Mouse (Mus musculus): Measurements from ENCODE around the gene Ccdc78. TPM values are rescaled to one million over a fixed set of nuclear protein-coding genes. Genes with fewer than 3 reads are reported as not detected.
"Not testable (repeated sequence)": the region's sequence is repeated elsewhere in the genome, so short reads cannot be mapped to it uniquely, and the experiment has no call there.

Gene Ccdc78
- 0.32 and 0.69 TPM in 2 replicates for polyA plus RNA-seq (2016; fragmentation: Nextera tagmentation; extraction: Ambion mirVana)

DNA sequence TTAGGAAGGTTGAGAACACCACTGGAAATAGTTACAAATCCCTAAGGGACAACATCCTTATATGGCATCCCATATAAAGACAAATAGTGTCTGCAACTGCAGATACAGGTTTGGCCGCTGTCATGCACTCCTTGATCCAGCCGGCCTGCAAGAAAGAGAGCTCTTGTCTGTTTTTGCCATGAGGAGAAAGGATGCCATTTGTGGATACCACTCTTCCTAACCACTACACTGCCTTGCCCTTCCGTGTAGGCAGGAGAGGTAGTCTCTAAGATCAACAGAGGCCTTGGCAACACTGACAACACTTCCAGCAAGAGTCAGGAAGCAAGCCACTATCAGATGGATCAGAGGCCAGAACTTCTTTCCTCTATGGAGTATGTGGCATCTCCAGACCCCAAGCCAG is at the start of gene Ccdc78:
Gene Ccdc78 (plus strand): TSS at position 301 of the 400 bp plus-strand sequence.
- H3K9ac ChIP-seq: peak within 1 kb of the TSS; percentile 73
- no peaks in the 10 kb centered on the region for H3K27me3 ChIP-seq
- ATAC-seq (ENCODE audit: low FRiP score): no peak
- peaks cover 56% of the 10 kb centered on the region for H3K36me3 ChIP-seq (replicated peaks)
- 91% methylated on average over 3 of the region's 3 CpGs for WGBS
- peak within 1 kb of the TSS; percentile 88 for H3K4me2 ChIP-seq
- H3K9me3 ChIP-seq: no peaks in the 10 kb centered on the region
- H3K4me1 ChIP-seq: peaks cover 33% of the 10 kb centered on the region
- H3K4me3 ChIP-seq (replicated peaks): peak within 1 kb of the TSS; percentile 65
- peak within 1 kb of the TSS; percentile 91 for H3K27ac ChIP-seq

DNA sequence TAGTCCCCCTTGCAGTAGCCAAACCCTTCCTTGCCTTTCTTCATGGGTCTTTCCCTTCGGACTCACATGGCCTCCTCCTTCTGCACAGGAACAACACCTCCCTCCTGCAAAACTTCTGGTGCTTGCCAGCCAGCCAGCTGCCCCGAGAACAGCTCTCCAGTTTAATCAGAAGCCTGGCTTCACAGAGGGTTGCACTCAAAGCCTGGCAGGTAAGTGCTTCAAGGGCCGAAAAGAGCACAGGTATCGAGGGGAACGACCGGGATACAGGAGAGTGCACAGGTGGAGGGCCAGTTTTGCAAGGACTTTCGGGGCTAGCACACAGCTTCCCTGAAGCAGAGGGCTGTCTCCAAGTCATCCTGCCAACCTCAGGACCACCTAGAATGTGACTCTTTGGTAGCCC is 47.5 kb upstream of the Ccdc78 start:
- no peak overlapping the region for H3K9ac ChIP-seq
- no peak for ATAC-seq (ENCODE audit: low FRiP score)
- H3K36me3 ChIP-seq (replicated peaks): no peaks in the 10 kb centered on the region
- H3K4me1 ChIP-seq: no peaks in the 10 kb centered on the region
- H3K4me3 ChIP-seq (replicated peaks): no peak overlapping the region
- peaks cover 5% of the 10 kb centered on the region; the same call in 1 of the 2 replicates for H3K27me3 ChIP-seq
- H3K4me2 ChIP-seq: no peak overlapping the region
- WGBS: 86% methylated on average over 7 of the region's 7 CpGs
- H3K9me3 ChIP-seq: no peaks in the 10 kb centered on the region
- H3K27ac ChIP-seq: no peak overlapping the region

DNA sequence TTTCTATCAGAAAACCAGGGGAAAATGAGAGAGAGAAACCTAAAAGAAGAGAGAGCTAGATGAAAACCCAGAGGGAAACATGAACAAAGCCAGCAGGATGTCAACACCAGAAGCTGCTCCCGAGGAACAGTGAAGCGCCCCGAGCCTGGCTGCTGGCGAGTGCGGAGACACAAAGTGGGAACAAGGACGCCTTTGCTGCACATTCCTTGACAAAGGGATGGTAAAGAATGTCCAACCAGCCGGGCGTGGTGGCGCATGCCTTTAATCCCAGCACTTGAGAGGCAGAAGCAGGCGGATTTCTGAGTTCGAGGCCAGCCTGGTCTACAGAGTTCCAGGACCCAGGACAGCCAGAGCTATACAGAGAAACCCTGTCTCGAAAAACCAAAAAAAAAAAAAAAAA is 44.9 kb upstream of the Ccdc78 start:
- ATAC-seq (ENCODE audit: low FRiP score); H3K9me3 ChIP-seq; H3K27ac ChIP-seq; H3K9ac ChIP-seq; H3K4me2 ChIP-seq; H3K4me1 ChIP-seq; H3K27me3 ChIP-seq; H3K36me3 ChIP-seq (replicated peaks); H3K4me3 ChIP-seq (replicated peaks): not testable (repeated sequence)
- WGBS: 73% methylated on average over 12 of the region's 12 CpGs

DNA sequence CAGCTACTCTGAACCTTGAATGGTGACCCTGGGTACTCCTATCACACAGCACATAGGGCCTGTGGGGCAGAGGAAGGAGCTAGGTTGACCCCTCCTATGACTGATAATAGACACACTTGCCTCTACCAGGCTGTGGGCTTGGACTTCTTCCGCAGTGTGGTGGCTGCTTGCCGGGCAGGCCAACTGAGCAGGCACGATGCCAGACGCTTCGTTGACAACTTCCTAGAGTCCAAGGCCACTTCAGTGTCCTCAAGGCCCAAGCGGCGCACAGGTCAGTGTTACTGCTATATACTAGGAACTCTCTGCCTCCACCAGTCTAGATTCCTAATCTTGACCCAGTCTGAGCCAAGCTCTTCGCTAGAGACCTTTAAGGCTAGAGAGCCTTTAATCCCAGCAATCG is 42.5 kb upstream of the Ccdc78 start:
- H3K4me3 ChIP-seq (replicated peaks): no peak overlapping the region
- peaks cover 6% of the 10 kb centered on the region; the same call in 1 of the 2 replicates for H3K27me3 ChIP-seq
- no peaks in the 10 kb centered on the region for H3K4me1 ChIP-seq
- no peaks in the 10 kb centered on the region for H3K9me3 ChIP-seq
- no peak for ATAC-seq (ENCODE audit: low FRiP score)
- no peaks in the 10 kb centered on the region for H3K36me3 ChIP-seq (replicated peaks)
- H3K27ac ChIP-seq: no peak overlapping the region
- 96% methylated on average over 9 of the region's 9 CpGs for WGBS
- H3K4me2 ChIP-seq: no peak overlapping the region
- no peak overlapping the region for H3K9ac ChIP-seq

DNA sequence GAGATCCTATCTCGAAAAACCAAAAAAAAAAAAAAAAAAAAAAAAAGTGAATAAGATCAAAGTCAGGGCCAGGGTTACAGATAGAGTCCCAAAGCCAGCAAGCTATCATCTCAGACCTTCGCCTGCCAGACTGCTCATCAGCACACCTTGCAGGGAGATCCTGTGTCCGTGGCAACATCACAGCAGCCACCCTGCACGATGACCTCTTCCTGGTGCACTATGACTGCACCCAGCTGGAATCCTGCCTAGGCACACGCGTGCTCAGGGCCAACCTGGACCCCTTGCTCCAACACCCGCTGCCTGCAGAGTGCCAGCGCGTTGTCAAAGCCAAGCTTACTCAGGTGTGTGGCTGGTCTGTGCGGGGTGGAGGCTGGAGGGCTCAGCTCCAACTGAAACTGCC is 42.1 kb upstream of the Ccdc78 start:
- H3K36me3 ChIP-seq (replicated peaks): no peaks in the 10 kb centered on the region
- H3K9me3 ChIP-seq: no peaks in the 10 kb centered on the region
- ATAC-seq (ENCODE audit: low FRiP score): no peak
- H3K27ac ChIP-seq: no peak overlapping the region
- H3K4me1 ChIP-seq: no peaks in the 10 kb centered on the region
- H3K4me3 ChIP-seq (replicated peaks): no peak overlapping the region
- H3K27me3 ChIP-seq: peaks cover 4% of the 10 kb centered on the region; the same call in 1 of the 2 replicates
- H3K9ac ChIP-seq: no peak overlapping the region
- 84% methylated on average over 10 of the region's 10 CpGs for WGBS
- H3K4me2 ChIP-seq: no peak overlapping the region

DNA sequence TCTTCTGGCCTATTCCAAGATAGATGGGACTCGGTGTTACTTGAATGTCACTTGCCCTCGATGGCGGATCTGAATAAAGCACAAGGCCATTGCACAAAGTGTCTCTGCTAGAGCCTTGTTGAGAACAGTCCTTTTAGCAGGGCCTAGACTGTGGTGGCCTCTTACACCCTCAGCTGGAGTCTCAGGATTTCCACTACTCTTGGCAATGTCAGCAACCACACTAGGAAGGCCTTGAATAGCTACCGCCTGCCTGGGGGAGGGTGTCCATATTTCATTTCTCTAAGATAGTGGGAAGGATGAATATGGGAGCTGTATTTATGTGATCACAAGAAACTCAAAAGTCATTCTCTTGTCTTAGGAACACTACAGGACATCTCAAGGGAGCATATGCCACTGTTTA is 38.1 kb upstream of the Ccdc78 start:
- WGBS: 94% methylated on average over 4 of the region's 4 CpGs
- ATAC-seq (ENCODE audit: low FRiP score): no peak
- H3K4me1 ChIP-seq: 0 out of 2 replicates have a peak, but pooled peaks cover 5% of the 10 kb centered on the region

DNA sequence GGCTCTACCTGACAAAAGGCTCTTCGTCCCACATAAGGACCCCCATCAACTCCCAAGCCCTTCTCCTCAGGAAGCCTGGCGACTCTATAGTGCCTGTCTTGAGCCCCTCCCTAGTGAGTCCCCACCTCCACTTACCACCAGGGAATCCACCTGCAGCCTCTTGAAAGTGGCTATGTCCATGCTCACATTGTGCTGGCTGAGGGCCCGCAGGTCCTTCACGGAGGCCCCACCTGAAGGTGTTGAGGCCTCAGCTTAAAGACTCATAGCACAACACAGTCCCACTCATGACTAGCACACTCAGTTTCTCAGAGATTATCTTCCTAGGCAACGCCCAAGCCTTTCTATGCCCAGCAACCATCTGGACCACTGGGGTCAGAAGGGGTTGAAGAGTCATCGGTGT is 37.1 kb upstream of the Ccdc78 start:
- Histone ChIP-seq H3K27ac (no peak overlapping the region), H3K9ac (no peak overlapping the region), H3K4me2 (no peak overlapping the region), H3K4me1 (0 out of 2 replicates have a peak, but pooled peaks cover 5% of the 10 kb centered on the region), H3K4me3 (replicated peaks) (no peak overlapping the region), H3K9me3 (no peaks in the 10 kb centered on the region), H3K36me3 (replicated peaks) (no peaks in the 10 kb centered on the region), H3K27me3 (no peaks in the 10 kb centered on the region)
- ATAC-seq (ENCODE audit: low FRiP score): no peak
- WGBS: 82% methylated on average over 6 of the region's 6 CpGs

More for the DNA sequence above, 38.1 kb upstream of the Ccdc78 start:
- Histone ChIP-seq H3K27me3 (0 out of 2 replicates have a peak, but pooled peaks cover 3% of the 10 kb centered on the region), H3K27ac (no peak overlapping the region), H3K9ac (no peak overlapping the region), H3K4me2 (no peak overlapping the region), H3K4me3 (replicated peaks) (no peak overlapping the region), H3K9me3 (no peaks in the 10 kb centered on the region), H3K36me3 (replicated peaks) (no peaks in the 10 kb centered on the region)

DNA sequence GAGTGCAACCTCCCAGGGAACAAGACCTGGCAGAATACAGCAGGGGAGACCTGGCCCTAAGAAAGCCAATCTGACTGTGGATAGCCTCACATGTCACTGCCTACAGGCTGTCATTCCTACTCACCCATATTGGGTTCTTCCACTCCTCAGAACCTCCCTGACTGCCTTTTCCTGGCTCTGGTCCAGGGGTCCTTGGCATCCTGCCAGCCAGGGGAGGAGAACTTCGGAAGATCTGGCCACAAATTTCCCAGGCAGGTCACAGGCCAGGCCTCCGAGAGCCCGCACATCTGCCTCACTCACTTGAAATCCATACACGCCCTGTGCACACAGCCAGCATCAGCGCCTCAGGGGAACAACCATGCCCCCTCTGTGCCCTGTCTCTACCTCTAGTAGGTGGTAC is 34.9 kb upstream of the Ccdc78 start:
- H3K4me3 ChIP-seq (replicated peaks): no peak overlapping the region
- 0 out of 2 replicates have a peak, but pooled peaks cover 5% of the 10 kb centered on the region for H3K4me1 ChIP-seq
- H3K36me3 ChIP-seq (replicated peaks): no peaks in the 10 kb centered on the region
- H3K27ac ChIP-seq: no peak overlapping the region
- 79% methylated on average over 5 of the region's 5 CpGs for WGBS
- H3K9me3 ChIP-seq: no peaks in the 10 kb centered on the region
- H3K4me2 ChIP-seq: no peak overlapping the region
- no peak for ATAC-seq (ENCODE audit: low FRiP score)
- peaks cover 5% of the 10 kb centered on the region; the same call in 1 of the 2 replicates for H3K27me3 ChIP-seq
- no peak overlapping the region for H3K9ac ChIP-seq

DNA sequence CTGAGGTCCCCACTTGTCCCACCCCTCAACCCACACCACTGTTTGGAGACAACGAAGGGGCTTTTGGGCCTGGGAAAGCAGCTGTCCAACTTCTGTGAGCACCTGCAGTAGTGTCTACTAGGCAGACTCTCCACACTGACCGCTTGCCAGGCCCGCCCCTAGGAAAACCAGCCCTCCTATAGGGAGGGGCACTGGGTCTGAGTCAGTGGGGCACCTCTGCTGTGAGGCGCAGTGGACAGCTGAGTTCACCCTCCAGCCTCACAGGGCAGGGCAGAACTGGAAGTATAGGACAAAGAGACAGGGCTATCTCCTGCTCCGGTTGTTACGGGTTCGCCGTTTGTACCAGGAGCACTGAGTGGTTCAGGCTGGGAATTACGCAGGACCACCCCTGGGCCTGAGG is 32.1 kb upstream of the Ccdc78 start, which contains the start of gene Msln:
Gene Msln (minus strand): TSS at position 138 of the 400 bp plus-strand sequence.
- 0 out of 2 replicates have a peak, but pooled peaks cover 5% of the 10 kb centered on the region for H3K4me1 ChIP-seq
- no peaks in the 10 kb centered on the region for H3K9me3 ChIP-seq
- no peak within 1 kb of the TSS for H3K4me3 ChIP-seq (replicated peaks)
- peaks cover 14% of the 10 kb centered on the region; the same call in 1 of the 2 replicates for H3K27me3 ChIP-seq
- 90% methylated on average over 9 of the region's 9 CpGs for WGBS
- no peaks in the 10 kb centered on the region for H3K36me3 ChIP-seq (replicated peaks)
- H3K9ac ChIP-seq: no peak within 1 kb of the TSS
- no peak for ATAC-seq (ENCODE audit: low FRiP score)
- no peak within 1 kb of the TSS for H3K4me2 ChIP-seq
- H3K27ac ChIP-seq: no peak within 1 kb of the TSS

DNA sequence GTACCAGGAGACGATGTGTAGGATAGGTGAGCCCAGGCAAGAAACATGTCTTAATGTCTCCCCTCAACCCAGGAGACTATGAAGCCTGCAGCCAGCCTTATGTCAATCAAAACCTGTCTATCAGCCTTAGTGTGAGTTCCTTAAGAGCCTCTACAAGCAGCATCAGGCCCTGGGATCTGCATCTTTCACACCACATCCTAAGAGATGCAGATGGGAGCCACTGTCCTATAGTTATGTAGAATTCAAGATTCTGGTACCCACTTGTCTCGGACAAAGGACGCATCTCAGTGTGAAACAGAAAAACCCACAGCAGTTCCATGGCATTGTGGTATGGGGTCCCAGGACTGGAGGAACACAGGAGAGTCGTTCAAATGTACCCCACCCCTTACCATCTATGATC is 31.3 kb upstream of the Ccdc78 start:
- Histone ChIP-seq H3K4me2 (no peak overlapping the region), H3K4me3 (replicated peaks) (no peak overlapping the region), H3K9ac (no peak overlapping the region), H3K36me3 (replicated peaks) (no peaks in the 10 kb centered on the region), H3K27ac (no peak overlapping the region), H3K9me3 (no peaks in the 10 kb centered on the region), H3K27me3 (peaks cover 14% of the 10 kb centered on the region; the same call in 1 of the 2 replicates), H3K4me1 (0 out of 2 replicates have a peak, but pooled peaks cover 5% of the 10 kb centered on the region)
- 75% methylated on average over 4 of the region's 4 CpGs for WGBS
- ATAC-seq (ENCODE audit: low FRiP score): no peak

DNA sequence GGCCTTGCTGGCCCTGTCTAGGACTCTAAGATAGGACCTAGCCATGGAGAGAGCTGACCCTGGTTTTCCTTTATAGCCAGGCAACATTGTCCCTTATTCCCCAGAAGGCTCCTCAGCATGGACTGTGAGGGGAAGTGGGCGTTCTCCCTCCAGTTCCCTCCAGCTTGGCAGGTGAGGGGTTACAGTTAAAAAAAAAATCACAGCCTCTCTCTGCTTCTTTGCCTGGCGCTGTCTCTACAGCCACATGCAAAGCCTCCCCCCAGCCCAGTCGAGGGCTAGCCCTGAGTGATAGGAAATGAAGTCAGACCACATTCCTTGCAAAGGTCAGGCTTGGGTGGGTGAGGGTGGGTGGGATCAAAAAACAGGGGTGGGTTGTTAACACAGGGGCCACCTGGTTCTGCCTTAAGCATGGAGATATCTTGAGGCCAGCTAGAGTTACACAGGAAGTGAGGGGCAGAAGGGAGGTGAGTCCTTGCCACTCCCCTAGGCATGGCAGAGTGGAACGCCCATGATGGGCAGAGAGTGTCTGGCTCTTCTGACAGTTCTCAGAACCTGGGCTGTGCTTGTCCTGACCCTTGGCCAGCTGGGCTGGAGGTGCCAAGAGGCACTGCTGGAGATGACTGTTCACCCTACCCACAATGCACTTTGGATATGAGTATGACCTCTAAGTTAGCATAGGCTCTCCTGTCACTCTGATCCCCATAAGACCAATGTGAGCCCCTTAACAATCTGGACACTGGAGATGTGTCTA is 30.6 kb upstream of the Ccdc78 start:
- no peaks in the 10 kb centered on the region for H3K36me3 ChIP-seq (replicated peaks)
- H3K27ac ChIP-seq: no peak overlapping the region
- no peak overlapping the region for H3K9ac ChIP-seq
- ATAC-seq (ENCODE audit: low FRiP score): no peak
- H3K4me2 ChIP-seq: no peak overlapping the region
- peaks cover 14% of the 10 kb centered on the region; the same call in 1 of the 2 replicates for H3K27me3 ChIP-seq
- no peak overlapping the region for H3K4me3 ChIP-seq (replicated peaks)
- no peaks in the 10 kb centered on the region for H3K9me3 ChIP-seq
- H3K4me1 ChIP-seq: 0 out of 2 replicates have a peak, but pooled peaks cover 5% of the 10 kb centered on the region
- WGBS: 68% methylated on average over 4 of the region's 4 CpGs

DNA sequence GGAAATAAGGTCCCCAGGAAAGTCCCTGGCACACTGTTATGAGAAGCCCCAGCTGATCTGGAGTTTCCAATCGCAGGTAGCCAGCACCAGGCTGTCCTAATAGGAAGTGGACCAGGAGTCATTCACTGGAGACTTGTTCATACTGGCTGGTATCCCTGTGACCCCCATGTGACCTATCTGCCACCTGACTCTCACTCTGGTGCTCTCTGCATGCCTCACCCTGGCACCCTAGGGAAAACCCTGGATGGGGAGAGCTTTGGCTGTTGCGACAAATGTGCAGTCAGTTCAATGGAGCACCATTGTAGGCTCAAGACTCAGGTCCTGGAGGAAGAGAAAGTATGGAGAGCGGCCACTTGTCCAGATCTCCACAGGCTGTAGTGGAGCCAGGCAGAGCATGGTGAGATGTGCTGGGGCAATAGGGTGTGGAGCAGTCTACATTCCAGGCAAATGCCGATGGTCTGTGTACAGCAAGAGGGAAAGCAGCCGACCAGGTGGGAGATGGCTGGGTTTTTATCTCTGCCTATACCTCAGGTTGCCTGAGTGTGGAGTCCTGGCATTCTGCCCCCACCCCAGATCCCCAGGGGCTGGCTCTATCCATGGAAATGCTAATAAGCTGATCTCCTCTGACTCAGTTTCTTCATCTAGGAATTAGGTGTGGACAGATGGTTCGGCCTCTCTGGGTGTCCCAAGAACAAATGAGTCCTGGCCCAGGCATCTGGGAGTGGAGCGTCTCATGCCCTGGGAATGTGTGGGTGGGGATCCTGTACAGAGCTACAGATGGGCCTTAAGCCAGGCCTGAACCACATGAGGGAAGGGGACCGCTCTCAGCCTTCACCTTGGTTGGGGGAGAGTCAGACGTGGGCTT is 29.8 kb upstream of the Ccdc78 start:
- H3K4me2 ChIP-seq: no peak overlapping the region
- H3K27ac ChIP-seq: no peak overlapping the region
- peaks cover 18% of the 10 kb centered on the region; the same call in 1 of the 2 replicates for H3K27me3 ChIP-seq
- peaks cover 6% of the 10 kb centered on the region; the same call in 1 of the 2 replicates for H3K4me1 ChIP-seq
- ATAC-seq (ENCODE audit: low FRiP score): no peak
- H3K4me3 ChIP-seq (replicated peaks): no peak overlapping the region
- WGBS: 79% methylated on average over 9 of the region's 9 CpGs
- no peak overlapping the region for H3K9ac ChIP-seq
- H3K9me3 ChIP-seq: no peaks in the 10 kb centered on the region
- H3K36me3 ChIP-seq (replicated peaks): no peaks in the 10 kb centered on the region

Measured in forebrain, embryonic 12.5 days (tissue).